Mouse (Mus musculus) spleen, adult 18-20 months (tissue): Measurements from ENCODE around the gene Atrn.
"Not testable (repeated sequence)": the region's sequence is repeated elsewhere in the genome, so short reads cannot be mapped to it uniquely, and the experiment has no call there.

Experiments
- DNase-seq, 2 experiments: peaks; one replicate each; pipeline ENCODE4 v3.0.0; 2022; ENCODE audit warnings: mixed read lengths in 2 of 2

The Atrn gene

GRCm38 (mm10) chr2:130961851-130962250 is 55.6 kb downstream of the Atrn start:
- DNase-seq = no peak

GRCm38 (mm10) chr2:130965042-130965441 is 58.7 kb downstream of the Atrn start:
- DNase-seq = no peak

- DNase-seq = no peak
Observed at GRCm38 (mm10) chr2:130971030-130971429, 64.7 kb downstream of the Atrn start.

- DNase-seq = no peak
Observed at GRCm38 (mm10) chr2:130972386-130972785, 66.1 kb downstream of the Atrn start.

- no peak for DNase-seq
Observed at GRCm38 (mm10) chr2:130974928-130975327, 68.6 kb downstream of the Atrn start.

- no peak for DNase-seq
Observed at GRCm38 (mm10) chr2:130977589-130977988, 71.3 kb downstream of the Atrn start.

- no peak for DNase-seq
Observed at GRCm38 (mm10) chr2:130978058-130978847, 72.0 kb downstream of the Atrn start.

- DNase-seq = no peak
Observed at GRCm38 (mm10) chr2:130979138-130979537, 72.8 kb downstream of the Atrn start.

- DNase-seq = no peak
Observed at GRCm38 (mm10) chr2:130992818-130993217, 86.5 kb downstream of the Atrn start.

- DNase-seq = no peak
Observed at GRCm38 (mm10) chr2:131009123-131009522, 102.8 kb downstream of the Atrn start.

- no peak for DNase-seq
Observed at GRCm38 (mm10) chr2:131010566-131010965, 104.3 kb downstream of the Atrn start.

GRCm38 (mm10) chr2:131025230-131025629 is 118.9 kb downstream of the Atrn start:
- no peak for DNase-seq

GRCm38 (mm10) chr2:131026941-131027340 is 120.6 kb downstream of the Atrn start:
- no peak for DNase-seq

GRCm38 (mm10) chr2:131029065-131029935 is 123.0 kb downstream of the Atrn start:
- no peak for DNase-seq

- DNase-seq = no peak
Observed at GRCm38 (mm10) chr2:131030561-131030960, 124.3 kb downstream of the Atrn start.

GRCm38 (mm10) chr2:131030998-131031397 is 124.7 kb downstream of the Atrn start:
- no peak for DNase-seq

GRCm38 (mm10) chr2:131031406-131031805 is 125.1 kb downstream of the Atrn start:
- DNase-seq = not testable (repeated sequence)

- no peak for DNase-seq
Observed at GRCm38 (mm10) chr2:131036343-131036742, 130.0 kb downstream of the Atrn start.

GRCm38 (mm10) chr2:131036757-131037156 is 130.5 kb downstream of the Atrn start:
- no peak for DNase-seq

- no peak for DNase-seq
Observed at GRCm38 (mm10) chr2:131037226-131037990, 131.1 kb downstream of the Atrn start.

GRCm38 (mm10) chr2:131038197-131038596 is 131.9 kb downstream of the Atrn start:
- no peak for DNase-seq

GRCm38 (mm10) chr2:131038675-131039074 is 132.4 kb downstream of the Atrn start:
- no peak for DNase-seq
